Mouse (Mus musculus) embryo, embryonic 10.5 days (tissue): Measurements from ENCODE around the gene Clk3.
A peak's percentile ranks its signal among the peaks of the same experiment; 100 is the strongest.

ENCODE experiments used
- DNase-seq: peaks from one replicate; pipeline ENCODE4 v3.0.0-alpha.2; 2015; ENCODE audit warnings: low spot score

The Clk3 gene

GRCm38 (mm10) chr9:57770214-57770613 is 4.6 kb upstream of the Clk3 start:
- DNase-seq = no peak

- DNase-seq = no peak
These were observed 3.9 kb upstream of the Clk3 start for GRCm38 (mm10) chr9:57769539-57770069.

- no peak for DNase-seq
These were observed 1.6 kb upstream of the Clk3 start for GRCm38 (mm10) chr9:57767231-57767630.

- DNase-seq = peak; percentile 18
These were observed 771 bp upstream of the Clk3 start for GRCm38 (mm10) chr9:57766431-57766830.

GRCm38 (mm10) chr9:57764974-57765363 is 691 bp downstream of the Clk3 start:
- peak; percentile 95 for DNase-seq

GRCm38 (mm10) chr9:57764147-57764973 is 1.3 kb downstream of the Clk3 start:
- DNase-seq = peak; percentile 17

- DNase-seq = peak; percentile 50
These were observed 3.1 kb downstream of the Clk3 start for GRCm38 (mm10) chr9:57762563-57762991.

- DNase-seq = no peak
These were observed 3.8 kb downstream of the Clk3 start for GRCm38 (mm10) chr9:57761563-57762551.

GRCm38 (mm10) chr9:57760416-57761146 is 5.1 kb downstream of the Clk3 start:
- DNase-seq = no peak

- DNase-seq = peak; percentile 75
These were observed 6.4 kb downstream of the Clk3 start for GRCm38 (mm10) chr9:57759289-57759688.

GRCm38 (mm10) chr9:57758528-57758927 is 7.1 kb downstream of the Clk3 start:
- no peak for DNase-seq

GRCm38 (mm10) chr9:57757578-57757977 is 8.1 kb downstream of the Clk3 start:
- DNase-seq = no peak

GRCm38 (mm10) chr9:57750901-57751300 is 14.8 kb downstream of the Clk3 start:
- no peak for DNase-seq

GRCm38 (mm10) chr9:57748831-57749230 is 16.8 kb downstream of the Clk3 start:
- no peak for DNase-seq

GRCm38 (mm10) chr9:57748137-57748536 is 17.5 kb downstream of the Clk3 start:
- DNase-seq = no peak

GRCm38 (mm10) chr9:57747067-57747466 is 18.6 kb downstream of the Clk3 start:
- DNase-seq = no peak

GRCm38 (mm10) chr9:57744462-57745091 is 21.1 kb downstream of the Clk3 start:
- DNase-seq = peak; percentile 76

- DNase-seq = no peak
These were observed 25.8 kb downstream of the Clk3 start for GRCm38 (mm10) chr9:57739863-57740262.

- DNase-seq = no peak
These were observed 32.1 kb downstream of the Clk3 start for GRCm38 (mm10) chr9:57733606-57734005.

GRCm38 (mm10) chr9:57728312-57728711 is 37.3 kb downstream of the Clk3 start:
- DNase-seq = no peak

GRCm38 (mm10) chr9:57724701-57725100 is 41.0 kb downstream of the Clk3 start:
- DNase-seq = no peak
